Mouse (Mus musculus) thymus, adult 2 months (tissue): ENCODE data around the gene Msh4.

Source experiments
- CTCF ChIP-seq: fragments of 200-500 bp; IDR thresholded peaks from 2 replicates; pipeline ENCODE4 v1.5.1; 2012; ENCODE audit warnings: mild to moderate bottlenecking, control low read depth, low read length, moderate library complexity, borderline replicate concordance; ENCODE audit not compliant: control insufficient read depth, poor library complexity, insufficient read depth; ENCODE audit errors: extremely low read depth
- POLR2A ChIP-seq: fragments of 200-500 bp; IDR thresholded peaks from 2 replicates; pipeline ENCODE4 v1.6.1; 2012; ENCODE audit warnings: mild to moderate bottlenecking, low read length, control low read depth, moderate library complexity; ENCODE audit not compliant: control insufficient read depth, poor library complexity, insufficient read depth; ENCODE audit errors: extremely low read depth

DNA sequence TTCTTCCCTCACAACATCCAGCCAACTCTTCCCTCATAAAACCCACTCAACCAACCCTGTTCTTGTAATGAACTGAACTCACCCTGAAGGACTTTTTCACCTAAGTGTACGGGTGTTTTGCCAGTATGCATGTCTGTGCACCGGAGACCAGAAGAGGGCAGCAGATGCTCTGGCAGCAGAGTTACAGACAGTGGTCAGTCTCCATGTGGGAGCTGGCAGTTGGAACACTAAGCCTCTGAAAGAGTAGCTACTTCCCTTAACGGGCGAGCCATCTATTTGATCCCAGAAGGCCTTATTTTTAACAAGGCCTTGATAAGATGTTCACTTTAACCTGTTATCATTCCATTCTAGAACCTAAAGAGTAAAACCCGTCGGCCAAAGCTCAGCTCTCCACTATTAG, 1.4 kb downstream of the Msh4 start:
- peak; percentile 50; the same call in 1 of the 2 replicates for TF ChIP-seq CTCF
- no peak for TF ChIP-seq POLR2A
